Mouse (Mus musculus) liver, adult 2 months (tissue): ENCODE data around the gene Limk2. TPM values are rescaled to one million over a fixed set of nuclear protein-coding genes. Genes with fewer than 3 reads are reported as not detected.

ENCODE experiments used
- DNase-seq: peaks from one replicate; pipeline ENCODE4 v3.0.0-alpha.2; 2011; ENCODE audit warnings: low read depth, low spot score; ENCODE audit errors: extremely low read depth
- H3K27ac ChIP-seq: fragments of 200-500 bp; replicated peaks from 2 replicates; pipeline ENCODE4 v1.5.1; 2012; ENCODE audit warnings: low read depth, mild to moderate bottlenecking, control low read depth, inconsistent platforms, low read length; ENCODE audit not compliant: insufficient read depth
- H3K27me3 ChIP-seq: fragments of 200-500 bp; 2 replicates; pipeline ENCODE4 v1.6.1; 2012; ENCODE audit warnings: mild to moderate bottlenecking, moderate library complexity, low read length, inconsistent platforms; ENCODE audit not compliant: control insufficient read depth, insufficient read depth
- H3K36me3 ChIP-seq: fragments of 200-500 bp; 2 replicates; pipeline ENCODE4 v1.6.1; 2012; ENCODE audit warnings: low read length, inconsistent platforms; ENCODE audit not compliant: control insufficient read depth, insufficient read depth
- H3K4me1 ChIP-seq: fragments of 200-500 bp; 2 replicates; pipeline ENCODE4 v1.6.1; 2011; ENCODE audit warnings: low read length; ENCODE audit not compliant: control insufficient read depth, insufficient read depth
- H3K4me3 ChIP-seq: fragments of 200-500 bp; 2 replicates; pipeline ENCODE4 v1.5.1; 2011; ENCODE audit warnings: low read depth, mild to moderate bottlenecking, control low read depth, low read length, moderate library complexity; ENCODE audit not compliant: insufficient read depth
- H3K79me2 ChIP-seq: fragments of 200-500 bp; 2 replicates; pipeline ENCODE4 v1.6.1; 2012; ENCODE audit warnings: inconsistent platforms, mild to moderate bottlenecking, low read length, moderate library complexity; ENCODE audit not compliant: control insufficient read depth, insufficient read depth
- H3K9ac ChIP-seq: fragments of 200-500 bp; 2 replicates; pipeline ENCODE4 v1.6.1; 2012; ENCODE audit warnings: low read depth, mild to moderate bottlenecking, control low read depth, inconsistent platforms, low read length
- CTCF ChIP-seq: fragments of 200-500 bp; IDR thresholded peaks from 2 replicates; pipeline ENCODE4 v1.5.1; 2011; ENCODE audit warnings: low read depth, low read length, control low read depth
- POLR2A ChIP-seq: fragments of 200-500 bp; IDR thresholded peaks from 2 replicates; pipeline ENCODE4 v1.6.1; 2011; ENCODE audit warnings: low read length, control low read depth; ENCODE audit not compliant: insufficient read depth; ENCODE audit errors: extremely low read depth
- WGBS: fragments of 180-500 bp; shearing (Covaris S2); methylation state at CpG from one replicate; pipeline ENCODE4 v1.1.7; 2018; 5-methylcytosine and 5-hydroxymethylcytosine counted together
- polyA plus RNA-seq: library from polyadenylated mRNA; depleted of rRNA; stranded (reverse); fragments of >200 nt; gene quantifications from 2 replicates; pipeline ENCODE4 v1.2.3, GENCODE M21; 2012
- total RNA-seq: library from RNA; depleted of rRNA; stranded (reverse); fragments of >200 nt; gene quantifications from 2 replicates; pipeline ENCODE4 v1.2.3, GENCODE M21; 2014

Gene Limk2
- total and polyA plus RNA-seq, 2 experiments: 7.2 to 9.1 TPM

- no peak for DNase-seq
- Histone ChIP-seq H3K27ac (no peak overlapping the region), H3K27me3 (no peaks in the 10 kb centered on the region), H3K4me3 (no peak overlapping the region), H3K4me1 (peaks cover 3% of the 10 kb centered on the region; the same call in 1 of the 2 replicates), H3K9ac (no peak overlapping the region), H3K79me2 (no peaks in the 10 kb centered on the region), H3K36me3 (no peaks in the 10 kb centered on the region)
- TF ChIP-seq CTCF: no peak
- TF ChIP-seq POLR2A: no peak
- 98% methylated on average over 7 of the region's 7 CpGs for WGBS
Measured at GRCm38 (mm10) chr11:3366411-3366810, 42.6 kb downstream of the Limk2 start.

DNA sequence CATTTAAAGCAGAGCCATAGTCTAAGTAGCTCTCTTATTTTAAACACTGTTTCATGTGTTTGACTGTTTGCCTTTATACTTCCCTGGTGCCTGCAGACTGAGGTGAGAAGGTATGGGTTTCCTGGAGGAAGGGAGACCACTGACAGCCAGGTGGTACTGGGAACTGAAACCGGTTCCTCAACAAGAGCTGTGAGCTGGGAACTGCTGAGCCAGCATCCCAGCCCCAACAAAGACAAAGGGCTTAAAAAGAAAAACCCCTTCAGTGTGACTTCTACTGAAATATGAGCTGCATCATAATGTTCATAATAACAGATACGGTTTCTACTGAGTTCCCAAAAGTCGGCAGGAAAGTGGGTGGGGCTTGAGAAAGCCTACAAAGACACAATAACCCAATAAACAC lies 46.1 kb downstream of the Limk2 start:
- H3K4me1 ChIP-seq: no peaks in the 10 kb centered on the region
- H3K79me2 ChIP-seq: no peaks in the 10 kb centered on the region
- 92% methylated on average over 3 of the region's 3 CpGs for WGBS
- no peaks in the 10 kb centered on the region for H3K27me3 ChIP-seq
- H3K27ac ChIP-seq: no peak overlapping the region
- TF ChIP-seq POLR2A (no peak), CTCF (no peak)
- no peaks in the 10 kb centered on the region for H3K36me3 ChIP-seq
- H3K4me3 ChIP-seq: no peak overlapping the region
- H3K9ac ChIP-seq: no peak overlapping the region
- no peak for DNase-seq

DNA sequence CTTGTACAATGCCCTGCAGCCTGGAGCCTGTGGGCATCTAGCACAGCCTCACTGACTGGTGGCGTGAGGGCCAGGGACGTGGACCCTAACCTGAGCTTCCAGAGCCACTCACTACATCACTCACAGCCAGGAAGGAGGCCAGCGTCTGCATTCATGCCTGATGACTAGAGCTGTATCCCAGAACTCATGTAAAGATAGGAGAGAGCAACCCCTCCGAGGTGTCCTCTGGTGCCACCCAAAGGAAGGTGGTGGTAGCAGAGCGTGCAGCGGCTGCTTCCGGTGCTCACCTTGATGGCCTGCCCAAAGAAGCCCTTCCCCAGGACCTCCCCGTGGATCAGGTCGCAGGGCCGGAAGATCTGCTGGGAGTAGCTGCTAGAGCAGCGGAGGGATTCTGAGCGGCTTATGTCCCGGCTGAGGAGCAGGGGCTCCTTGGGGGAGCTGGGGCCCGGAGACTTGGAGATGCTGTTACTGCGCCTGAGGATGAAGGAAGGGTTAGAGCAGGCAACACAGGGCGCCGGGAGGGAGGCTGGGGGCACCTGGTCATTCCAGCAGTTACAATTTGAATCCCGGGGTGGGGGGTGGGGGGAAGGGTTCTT lies 55.9 kb downstream of the Limk2 start:
- H3K9ac ChIP-seq: no peak overlapping the region

DNA sequence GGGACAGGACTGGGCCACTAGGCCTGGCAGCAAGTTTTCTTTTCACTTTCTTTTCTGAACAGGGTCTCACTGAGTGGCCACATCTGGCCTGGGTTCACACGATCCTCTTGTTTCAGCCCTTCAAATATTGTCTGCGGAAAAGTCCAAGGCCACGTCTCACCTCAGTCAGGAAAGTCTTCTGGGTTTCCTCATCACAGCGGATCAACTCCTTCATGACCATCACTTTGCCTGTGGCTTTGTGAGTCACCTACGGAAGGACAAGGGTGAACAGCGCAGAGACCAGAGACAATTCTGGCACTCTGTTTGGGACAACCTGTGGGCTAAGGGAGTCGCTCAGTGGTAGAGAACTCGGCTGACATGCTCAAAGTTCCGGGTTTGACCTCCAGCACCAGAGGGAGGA lies 56.9 kb downstream of the Limk2 start:
- Histone ChIP-seq H3K27ac (no peak overlapping the region), H3K4me3 (no peak overlapping the region), H3K27me3 (no peaks in the 10 kb centered on the region), H3K4me1 (no peaks in the 10 kb centered on the region), H3K79me2 (no peaks in the 10 kb centered on the region), H3K36me3 (peaks cover 2% of the 10 kb centered on the region; the same call in 1 of the 2 replicates), H3K9ac (no peak overlapping the region)
- no peak for DNase-seq
- 95% methylated on average over 9 of the region's 9 CpGs for WGBS
- TF ChIP-seq CTCF (no peak), POLR2A (no peak)

More for the DNA sequence above, 55.9 kb downstream of the Limk2 start:
- H3K36me3 ChIP-seq: peaks cover 2% of the 10 kb centered on the region; the same call in 1 of the 2 replicates
- H3K4me1 ChIP-seq: no peaks in the 10 kb centered on the region
- H3K27ac ChIP-seq: no peak overlapping the region
- H3K4me3 ChIP-seq: no peak overlapping the region
- H3K27me3 ChIP-seq: no peaks in the 10 kb centered on the region
- no peak for TF ChIP-seq CTCF
- TF ChIP-seq POLR2A: no peak
- H3K79me2 ChIP-seq: no peaks in the 10 kb centered on the region
- 85% methylated on average over 18 of the region's 18 CpGs for WGBS
- DNase-seq: no peak

- 87% methylated on average over 4 of the region's 4 CpGs for WGBS
- TF ChIP-seq CTCF (no peak), POLR2A (no peak)
- H3K36me3 ChIP-seq: peaks cover 2% of the 10 kb centered on the region; the same call in 1 of the 2 replicates
Measured at GRCm38 (mm10) chr11:3349343-3349695, 59.7 kb downstream of the Limk2 start.

DNA sequence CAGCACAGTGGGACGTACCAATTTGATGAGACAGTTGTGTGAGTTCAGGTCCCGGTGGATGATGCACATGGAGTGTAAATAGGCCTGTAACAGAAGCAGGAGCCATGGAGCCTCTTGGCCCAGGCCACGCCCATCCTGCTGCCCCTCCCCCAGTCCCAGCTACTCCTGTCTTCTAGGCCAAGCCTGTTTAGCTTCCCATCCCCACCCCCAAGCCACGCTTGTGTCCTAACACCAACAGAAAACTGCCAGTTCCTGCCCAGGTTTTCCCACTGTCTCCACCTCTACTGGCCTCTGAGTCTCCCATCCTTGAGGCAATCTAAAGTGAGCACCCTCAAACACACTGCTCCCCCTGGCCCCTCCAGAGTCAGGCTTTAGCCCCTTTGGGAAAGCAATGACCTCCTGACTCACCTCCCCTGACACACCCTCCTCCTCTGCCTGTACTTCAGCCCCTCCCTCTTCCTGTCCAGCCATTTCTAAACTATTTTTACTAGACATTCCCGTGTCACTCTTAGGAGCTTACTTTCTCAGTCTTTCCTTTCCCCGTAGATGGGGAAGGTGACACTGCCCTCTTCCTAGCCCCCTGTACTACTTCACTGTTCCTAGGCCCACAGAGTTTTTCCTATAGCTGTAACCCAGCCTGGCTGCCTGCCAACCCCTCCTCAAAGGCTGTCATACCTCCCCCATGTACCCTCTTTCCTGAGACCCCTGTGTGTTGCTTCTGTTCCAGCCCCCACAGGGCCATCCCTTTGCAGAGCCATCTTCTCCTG lies 60.2 kb downstream of the Limk2 start:
- WGBS: 82% methylated on average over 6 of the region's 6 CpGs
- no peak for TF ChIP-seq POLR2A
- TF ChIP-seq CTCF: no peak
- H3K79me2 ChIP-seq: no peaks in the 10 kb centered on the region
- DNase-seq: no peak
- H3K27me3 ChIP-seq: no peaks in the 10 kb centered on the region
- no peak overlapping the region for H3K9ac ChIP-seq
- H3K4me3 ChIP-seq: no peak overlapping the region
- H3K4me1 ChIP-seq: no peaks in the 10 kb centered on the region
- H3K27ac ChIP-seq: no peak overlapping the region
- H3K36me3 ChIP-seq: peaks cover 2% of the 10 kb centered on the region; the same call in 1 of the 2 replicates

More at GRCm38 (mm10) chr11:3349343-3349695, 59.7 kb downstream of the Limk2 start:
- Histone ChIP-seq H3K4me3 (no peak overlapping the region), H3K4me1 (no peaks in the 10 kb centered on the region), H3K27me3 (no peaks in the 10 kb centered on the region), H3K9ac (no peak overlapping the region), H3K27ac (no peak overlapping the region), H3K79me2 (no peaks in the 10 kb centered on the region)
- DNase-seq: no peak
